Mouse (Mus musculus) stomach, embryonic 16.5 days (tissue): Measurements from ENCODE around the gene Eif3l. TPM values are rescaled to one million over a fixed set of nuclear protein-coding genes. Genes with fewer than 3 reads are reported as not detected.

Source experiments
- ATAC-seq: fragments of 200-750 bp; cut with Nextera tagmentation; 2 replicates; pipeline ENCODE4 v1.8.0; 2017; ENCODE audit warnings: moderate number of reproducible peaks, moderate TSS enrichment; ENCODE audit not compliant: insufficient read depth, low FRiP score
- H3K27ac ChIP-seq: fragments of 300-500 bp; sonication (generic); 2 replicates; pipeline ENCODE4 v1.5.1; 2014; ENCODE audit warnings: low read length
- H3K27me3 ChIP-seq: fragments of 300-500 bp; sonication (generic); 2 replicates; pipeline ENCODE4 v1.6.1; 2014; ENCODE audit warnings: low read length, control low read depth, mixed read lengths; ENCODE audit not compliant: control insufficient read depth, insufficient read depth
- H3K36me3 ChIP-seq: fragments of 300-500 bp; sonication (generic); 2 replicates; pipeline ENCODE4 v1.6.1; 2014; ENCODE audit warnings: low read length; ENCODE audit not compliant: control insufficient read depth, insufficient read depth
- H3K4me1 ChIP-seq: fragments of 300-500 bp; sonication (generic); 2 replicates; pipeline ENCODE4 v1.6.1; 2014; ENCODE audit warnings: low read length, control low read depth, mixed read lengths; ENCODE audit not compliant: control insufficient read depth, insufficient read depth
- H3K4me2 ChIP-seq: fragments of 300-500 bp; sonication (generic); 2 replicates; pipeline ENCODE4 v1.6.1; 2014; ENCODE audit warnings: low read depth, low read length, mixed read lengths
- H3K4me3 ChIP-seq: fragments of 300-500 bp; sonication (generic); replicated peaks from 2 replicates; pipeline ENCODE4 v1.5.1; 2014; ENCODE audit warnings: mild to moderate bottlenecking, low read length
- H3K9ac ChIP-seq: fragments of 300-500 bp; sonication (generic); 2 replicates; pipeline ENCODE4 v1.6.1; 2014; ENCODE audit warnings: low read length
- H3K9me3 ChIP-seq: fragments of 300-500 bp; sonication (generic); replicated peaks from 2 replicates; pipeline ENCODE4 v1.6.1; 2016; ENCODE audit warnings: low read length, control low read depth; ENCODE audit not compliant: control insufficient read depth
- WGBS: fragments of 180-500 bp; shearing (Covaris S2); extraction: QIAGEN DNeasy Blood & Tissue Kit; methylation state at CpG from one replicate; pipeline ENCODE4 v1.1.7; 2014; 5-methylcytosine and 5-hydroxymethylcytosine counted together
- polyA plus RNA-seq: library from polyadenylated mRNA; unstranded; fragments of >200 nt; fragmentation: Nextera tagmentation; extraction: Ambion mirVana; gene quantifications from 2 replicates; pipeline ENCODE4 v1.2.1, GENCODE M21; 2015

Eif3l gene
- polyA plus RNA-seq, 1 experiment from 2014 or later: 208 TPM

- peaks cover 12% of the 10 kb centered on the region for H3K36me3 ChIP-seq
- H3K4me2 ChIP-seq: no peak overlapping the region
- no peaks in the 10 kb centered on the region for H3K4me1 ChIP-seq
- 80% methylated on average over 9 of the region's 9 CpGs for WGBS
- H3K9ac ChIP-seq: no peak overlapping the region
- no peaks in the 10 kb centered on the region for H3K9me3 ChIP-seq
- no peak for ATAC-seq
- H3K27me3 ChIP-seq: no peaks in the 10 kb centered on the region
- H3K27ac ChIP-seq: no peak overlapping the region
- H3K4me3 ChIP-seq: no peak overlapping the region
Measured at GRCm38 (mm10) chr15:79134496-79135270, 59.7 kb downstream of the Eif3l start.

GRCm38 (mm10) chr15:79135332-79135731 is 60.4 kb downstream of the Eif3l start:
- H3K4me2 ChIP-seq: no peak overlapping the region
- H3K9ac ChIP-seq: no peak overlapping the region
- no peaks in the 10 kb centered on the region for H3K27me3 ChIP-seq
- peaks cover 11% of the 10 kb centered on the region for H3K36me3 ChIP-seq
- H3K4me3 ChIP-seq: no peak overlapping the region
- ATAC-seq: no peak
- no peaks in the 10 kb centered on the region for H3K9me3 ChIP-seq
- H3K27ac ChIP-seq: no peak overlapping the region
- H3K4me1 ChIP-seq: peaks cover under 1% of the 10 kb centered on the region; the same call in 1 of the 2 replicates
- WGBS: 70% methylated on average over 9 of the region's 9 CpGs

- WGBS: 71% methylated on average over 11 of the region's 11 CpGs
- Histone ChIP-seq H3K27ac (no peak overlapping the region), H3K4me3 (no peak overlapping the region)
Measured at GRCm38 (mm10) chr15:79135783-79136575, 61.0 kb downstream of the Eif3l start.

GRCm38 (mm10) chr15:79139640-79140039 is 64.7 kb downstream of the Eif3l start:
- 59% methylated on average over 10 of the region's 10 CpGs for WGBS
- Histone ChIP-seq H3K27me3 (no peaks in the 10 kb centered on the region), H3K36me3 (no peaks in the 10 kb centered on the region), H3K4me3 (no peak overlapping the region), H3K27ac (no peak overlapping the region), H3K4me2 (no peak overlapping the region), H3K9ac (no peak overlapping the region), H3K4me1 (peaks cover 15% of the 10 kb centered on the region), H3K9me3 (no peaks in the 10 kb centered on the region)
- no peak for ATAC-seq

More at GRCm38 (mm10) chr15:79135783-79136575, 61.0 kb downstream of the Eif3l start:
- H3K27me3 ChIP-seq: no peaks in the 10 kb centered on the region
- peaks cover 7% of the 10 kb centered on the region for H3K36me3 ChIP-seq
- H3K9me3 ChIP-seq: no peaks in the 10 kb centered on the region
- no peak overlapping the region for H3K4me2 ChIP-seq
- H3K9ac ChIP-seq: no peak overlapping the region
- peaks cover 4% of the 10 kb centered on the region for H3K4me1 ChIP-seq
- ATAC-seq: no peak

- WGBS: under 1% methylated on average over 57 of the region's 57 CpGs
- Histone ChIP-seq H3K4me1 (peaks cover 15% of the 10 kb centered on the region), H3K4me3 (peak within 1 kb of the TSS; percentile 64), H3K9me3 (no peaks in the 10 kb centered on the region), H3K9ac (peak within 1 kb of the TSS; percentile 72), H3K4me2 (peak within 1 kb of the TSS; percentile 85), H3K36me3 (0 out of 2 replicates have a peak, but pooled peaks cover 5% of the 10 kb centered on the region), H3K27ac (peak within 1 kb of the TSS; percentile 50), H3K27me3 (no peaks in the 10 kb centered on the region)
- ATAC-seq: peak; percentile 88
Measured at GRCm38 (mm10) chr15:79140866-79141565, 66.0 kb downstream of the Eif3l start, which contains the start of the genes Polr2f and 1700088E04Rik. TSS of gene Polr2f (plus strand) at chr15:79141009. TSS of gene 1700088E04Rik (minus strand) at chr15:79141253.

GRCm38 (mm10) chr15:79141566-79141917 is 66.6 kb downstream of the Eif3l start:
- 0% methylated on average over 7 of the region's 7 CpGs for WGBS
- Histone ChIP-seq H3K4me2 (peak overlapping the region; percentile 85), H3K36me3 (0 out of 2 replicates have a peak, but pooled peaks cover 7% of the 10 kb centered on the region), H3K27me3 (no peaks in the 10 kb centered on the region), H3K27ac (peak overlapping the region; percentile 50), H3K9ac (peak overlapping the region; percentile 72), H3K4me1 (peaks cover 15% of the 10 kb centered on the region), H3K9me3 (no peaks in the 10 kb centered on the region), H3K4me3 (peak overlapping the region; percentile 64)
- ATAC-seq: 0 out of 2 replicates have a peak, but pooled peaks have one; percentile 3

GRCm38 (mm10) chr15:79143316-79143715 is 68.3 kb downstream of the Eif3l start:
- H3K36me3 ChIP-seq: peaks cover 10% of the 10 kb centered on the region; the same call in 1 of the 2 replicates
- H3K4me2 ChIP-seq: no peak overlapping the region
- peak overlapping the region; percentile 43 for H3K27ac ChIP-seq
- WGBS: 78% methylated on average over 12 of the region's 12 CpGs
- no peak overlapping the region for H3K9ac ChIP-seq
- H3K4me3 ChIP-seq: no peak overlapping the region
- H3K4me1 ChIP-seq: peaks cover 15% of the 10 kb centered on the region
- no peaks in the 10 kb centered on the region for H3K27me3 ChIP-seq
- H3K9me3 ChIP-seq: no peaks in the 10 kb centered on the region
- no peak for ATAC-seq
